Mouse (Mus musculus): ENCODE data around the gene Acer3.
"Not testable (repeated sequence)": the region's sequence is repeated elsewhere in the genome, so short reads cannot be mapped to it uniquely, and the experiment has no call there.

Acer3 gene

GRCm38 (mm10) chr7:98188680-98189079 is 132.3 kb downstream of the Acer3 start:
- ATAC-seq (ENCODE audit: insufficient number of reproducible peaks, low FRiP score, low TSS enrichment): no peak

DNA sequence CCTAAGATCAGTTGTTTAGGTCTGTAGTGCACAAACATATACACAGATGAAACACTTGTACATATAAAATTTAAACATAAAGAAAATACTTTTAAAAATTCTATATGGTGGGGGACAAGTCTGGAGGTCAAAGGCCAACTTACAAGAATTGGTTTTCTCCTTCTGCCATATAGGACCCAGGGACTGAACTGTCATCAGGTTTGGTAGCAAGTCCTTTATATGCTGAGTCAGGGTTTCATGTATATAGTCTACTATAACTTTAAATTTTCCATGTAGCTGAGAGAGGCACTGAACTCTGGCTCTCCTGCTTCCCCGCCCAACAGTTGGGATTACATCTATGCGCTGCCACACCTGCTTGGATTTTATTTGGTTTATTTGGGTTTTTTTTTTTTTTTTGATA is 132.8 kb downstream of the Acer3 start:
- no peak for ATAC-seq (ENCODE audit: insufficient number of reproducible peaks, low FRiP score, low TSS enrichment)

DNA sequence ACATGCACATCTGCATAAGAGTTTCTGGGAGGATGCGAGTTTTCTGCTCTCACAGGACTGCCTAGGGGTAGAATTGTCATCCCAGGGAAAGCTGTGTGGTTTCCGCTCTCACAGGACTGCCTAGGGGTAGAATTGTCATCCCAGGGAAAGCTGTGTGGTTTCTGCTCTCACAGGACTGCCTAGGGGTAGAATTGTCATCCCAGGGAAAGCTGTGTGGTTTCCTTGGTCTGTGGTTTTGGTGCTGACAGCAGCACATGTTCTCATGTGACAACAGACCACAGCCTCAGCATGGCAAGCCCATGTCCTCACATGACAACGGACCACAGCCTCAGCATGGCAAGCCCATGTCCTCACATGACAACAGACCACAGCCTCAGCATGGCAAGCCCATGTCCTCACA is 133.7 kb downstream of the Acer3 start:
- ATAC-seq (ENCODE audit: insufficient number of reproducible peaks, low FRiP score, low TSS enrichment): not testable (repeated sequence)

GRCm38 (mm10) chr7:98186637-98187036 is 134.4 kb downstream of the Acer3 start:
- no peak for ATAC-seq (ENCODE audit: insufficient number of reproducible peaks, low FRiP score, low TSS enrichment)

DNA sequence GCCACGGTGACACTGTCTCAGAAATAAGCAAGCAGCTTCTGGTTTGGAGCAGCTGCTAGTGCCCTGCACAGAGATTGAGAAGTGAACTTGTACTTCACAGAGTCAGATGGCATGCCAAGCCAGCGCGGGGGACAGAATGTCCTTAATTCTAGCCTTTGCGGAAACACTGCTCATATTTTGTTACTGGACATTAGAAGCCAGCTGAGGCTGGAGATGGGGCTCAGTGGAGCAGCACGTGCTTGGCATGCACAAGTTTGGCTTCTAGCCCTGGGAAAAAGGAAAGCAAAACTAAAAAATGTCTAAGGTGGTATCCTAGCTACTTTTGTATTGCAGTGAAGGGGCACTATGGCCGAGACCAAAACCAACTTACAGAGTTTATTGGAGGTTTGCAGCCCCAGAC is 135.7 kb downstream of the Acer3 start:
- no peak for ATAC-seq (ENCODE audit: insufficient number of reproducible peaks, low FRiP score, low TSS enrichment)

DNA sequence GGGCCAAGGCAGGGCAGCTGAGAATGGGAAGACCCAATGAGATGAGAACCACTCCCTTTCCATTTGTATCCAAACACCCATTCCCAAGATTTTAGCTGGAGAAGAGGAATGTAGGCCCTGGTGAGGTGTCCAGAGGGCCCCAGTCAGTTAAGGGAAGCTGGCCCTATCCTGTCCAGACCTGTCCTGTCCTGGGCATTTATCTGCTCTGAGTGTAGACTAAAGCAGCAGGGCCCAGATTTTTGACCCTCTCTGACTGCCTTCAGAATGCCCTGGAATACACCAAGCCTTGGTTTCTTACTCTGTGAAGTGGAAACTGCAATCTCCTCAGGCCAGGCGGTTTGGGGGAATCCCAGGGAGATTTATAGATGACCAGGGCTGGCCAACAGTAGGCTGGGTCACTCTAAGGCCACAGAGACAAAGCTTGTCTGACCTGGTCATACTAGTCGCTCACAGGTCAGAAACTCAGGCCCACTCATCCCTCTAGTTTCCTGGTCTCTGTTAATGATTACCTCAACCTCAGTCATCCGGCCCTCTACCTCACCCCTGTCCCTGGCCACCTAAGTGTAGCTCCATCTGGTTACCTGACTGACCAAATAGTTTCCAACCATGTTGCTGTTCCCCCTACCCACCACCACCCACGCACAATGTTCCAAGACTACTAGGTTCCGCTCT is 142.3 kb downstream of the Acer3 start:
- 0 out of 2 replicates have a peak, but pooled peaks have one; percentile 8 for ATAC-seq (ENCODE audit: insufficient number of reproducible peaks, low FRiP score, low TSS enrichment)

- peak; percentile 65 for ATAC-seq (ENCODE audit: insufficient number of reproducible peaks, low FRiP score, low TSS enrichment)
These were observed 143.0 kb downstream of the Acer3 start, which contains the start of gene Capn5 for GRCm38 (mm10) chr7:98177929-98178559. TSS of gene Capn5 (minus strand) at chr7:98178274.

- ATAC-seq (ENCODE audit: insufficient number of reproducible peaks, low FRiP score, low TSS enrichment): 0 out of 2 replicates have a peak, but pooled peaks have one; percentile 10
These were observed 143.5 kb downstream of the Acer3 start for GRCm38 (mm10) chr7:98177566-98177928.

DNA sequence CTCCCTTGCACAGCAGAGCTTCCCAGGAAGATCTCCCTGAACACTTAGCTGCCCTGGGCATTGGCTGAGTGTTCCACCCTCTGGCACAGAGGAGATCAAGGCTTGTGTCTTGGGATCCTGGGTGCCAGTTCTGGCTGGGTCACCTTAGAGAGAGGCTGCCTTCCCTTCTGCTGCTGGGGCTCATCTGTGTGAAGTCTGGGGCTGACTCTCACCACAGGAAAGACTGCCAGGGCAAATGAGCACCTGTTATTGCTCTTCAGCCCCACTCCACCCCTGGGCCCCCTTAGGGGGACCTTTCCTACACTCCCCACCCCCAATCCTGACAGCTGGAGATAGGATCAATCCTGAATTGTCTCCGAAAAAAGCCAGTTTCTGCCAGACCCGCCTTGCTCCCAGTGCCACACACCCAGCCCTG is 143.9 kb downstream of the Acer3 start:
- no peak for ATAC-seq (ENCODE audit: insufficient number of reproducible peaks, low FRiP score, low TSS enrichment)

DNA sequence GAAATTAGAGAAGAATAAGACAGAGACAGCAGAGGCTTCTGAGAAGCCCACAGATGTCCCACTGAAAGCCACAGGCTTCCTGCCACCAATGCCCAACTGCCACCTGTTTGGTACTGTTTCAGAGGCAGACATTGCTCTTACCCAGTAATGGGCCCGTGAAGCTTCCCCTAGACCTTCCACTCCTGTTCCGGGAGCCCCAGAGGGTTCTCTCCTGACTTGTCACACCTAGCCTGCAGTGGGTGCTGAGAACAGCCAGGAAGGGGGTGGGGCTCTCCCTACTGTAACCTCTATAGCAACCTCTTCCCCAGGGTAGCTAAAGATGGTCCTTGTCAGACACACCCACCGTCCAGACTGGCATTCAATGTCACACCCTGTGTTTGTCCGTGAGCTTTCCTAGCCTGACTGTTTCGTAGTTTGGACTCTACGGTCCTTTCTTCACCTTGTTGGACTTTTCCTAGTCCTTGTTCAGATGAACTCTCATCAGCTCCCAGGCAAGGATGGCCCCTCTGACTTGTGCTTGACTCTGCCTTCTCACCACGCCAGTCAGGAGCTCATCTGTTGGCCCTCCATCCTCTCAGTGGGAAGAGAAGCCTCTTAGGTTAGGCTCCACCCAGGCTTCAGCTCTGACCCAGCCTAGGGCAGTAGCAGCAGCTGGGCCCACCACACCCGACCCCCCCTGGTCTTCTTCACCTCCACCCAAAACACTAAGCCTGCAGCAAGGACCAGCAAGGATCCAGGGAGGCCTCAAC is 144.5 kb downstream of the Acer3 start:
- no peak for ATAC-seq (ENCODE audit: insufficient number of reproducible peaks, low FRiP score, low TSS enrichment)

- no peak for ATAC-seq (ENCODE audit: insufficient number of reproducible peaks, low FRiP score, low TSS enrichment)
These were observed 145.9 kb downstream of the Acer3 start for GRCm38 (mm10) chr7:98174883-98175755.

- no peak for ATAC-seq (ENCODE audit: insufficient number of reproducible peaks, low FRiP score, low TSS enrichment)
These were observed 147.6 kb downstream of the Acer3 start for GRCm38 (mm10) chr7:98173408-98173807.

DNA sequence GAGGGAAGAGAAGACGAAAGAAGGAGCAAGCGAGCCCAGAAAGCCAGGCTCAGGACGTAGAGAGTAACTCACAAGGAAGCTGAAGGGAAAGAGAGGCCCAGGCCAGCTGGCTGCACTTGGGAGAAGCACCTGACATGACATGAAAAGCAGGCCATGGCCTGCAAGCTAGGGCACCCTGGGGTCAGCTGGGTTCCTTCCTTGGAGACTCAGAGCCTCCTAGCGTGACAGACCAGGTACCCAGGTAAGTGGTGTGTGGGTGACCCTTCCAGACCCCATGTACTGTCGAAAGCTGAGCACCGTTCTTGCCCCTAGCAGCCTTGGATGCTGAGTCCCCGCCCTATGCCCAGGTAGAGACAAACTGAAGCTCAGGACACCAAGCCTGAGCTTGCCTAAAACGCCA is 148.3 kb downstream of the Acer3 start:
- no peak for ATAC-seq (ENCODE audit: insufficient number of reproducible peaks, low FRiP score, low TSS enrichment)

DNA sequence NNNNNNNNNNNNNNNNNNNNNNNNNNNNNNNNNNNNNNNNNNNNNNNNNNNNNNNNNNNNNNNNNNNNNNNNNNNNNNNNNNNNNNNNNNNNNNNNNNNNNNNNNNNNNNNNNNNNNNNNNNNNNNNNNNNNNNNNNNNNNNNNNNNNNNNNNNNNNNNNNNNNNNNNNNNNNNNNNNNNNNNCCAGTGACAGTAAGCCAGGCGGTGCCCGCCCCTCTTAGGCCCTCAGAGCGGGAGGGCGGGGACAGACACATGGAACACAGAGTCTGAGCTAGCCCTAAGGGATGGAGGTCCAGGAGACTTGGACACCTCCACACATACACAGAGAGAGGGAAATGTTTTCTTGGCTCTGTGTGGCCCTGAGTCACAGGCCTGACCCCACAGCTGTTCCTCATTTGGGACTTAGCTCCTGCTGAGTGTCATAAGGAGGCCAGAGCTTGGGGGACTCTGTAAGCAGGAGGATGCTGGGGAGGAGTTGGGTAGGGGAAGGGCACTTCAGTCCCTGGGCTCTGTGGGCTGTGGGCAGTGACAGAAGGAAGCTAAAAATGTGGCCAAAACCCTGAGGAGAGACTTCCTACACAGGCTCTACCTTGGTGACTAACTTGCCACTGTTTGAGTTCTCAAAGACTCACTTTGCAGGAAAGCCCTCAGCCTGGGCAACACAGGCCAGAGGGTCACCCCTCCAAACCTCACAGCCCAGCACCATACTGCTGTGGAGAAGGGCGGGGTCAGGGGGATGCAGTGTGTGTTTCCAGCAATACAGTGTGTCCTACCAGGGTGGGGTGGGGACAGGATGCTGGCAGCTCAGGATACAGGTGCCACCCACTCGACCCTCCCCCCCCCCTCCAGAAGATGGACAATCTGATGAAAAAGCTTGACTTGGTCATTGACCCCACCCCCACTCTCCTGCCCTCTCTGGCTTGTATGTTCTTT is 149.6 kb downstream of the Acer3 start:
- ATAC-seq (ENCODE audit: insufficient number of reproducible peaks, low FRiP score, low TSS enrichment): no peak

- ATAC-seq (ENCODE audit: insufficient number of reproducible peaks, low FRiP score, low TSS enrichment): no peak
These were observed 155.9 kb downstream of the Acer3 start for GRCm38 (mm10) chr7:98164999-98165528.

GRCm38 (mm10) chr7:98164382-98164998 is 156.5 kb downstream of the Acer3 start:
- ATAC-seq (ENCODE audit: insufficient number of reproducible peaks, low FRiP score, low TSS enrichment): no peak

- ATAC-seq (ENCODE audit: insufficient number of reproducible peaks, low FRiP score, low TSS enrichment): no peak
These were observed 157.3 kb downstream of the Acer3 start for GRCm38 (mm10) chr7:98163700-98164099.

DNA sequence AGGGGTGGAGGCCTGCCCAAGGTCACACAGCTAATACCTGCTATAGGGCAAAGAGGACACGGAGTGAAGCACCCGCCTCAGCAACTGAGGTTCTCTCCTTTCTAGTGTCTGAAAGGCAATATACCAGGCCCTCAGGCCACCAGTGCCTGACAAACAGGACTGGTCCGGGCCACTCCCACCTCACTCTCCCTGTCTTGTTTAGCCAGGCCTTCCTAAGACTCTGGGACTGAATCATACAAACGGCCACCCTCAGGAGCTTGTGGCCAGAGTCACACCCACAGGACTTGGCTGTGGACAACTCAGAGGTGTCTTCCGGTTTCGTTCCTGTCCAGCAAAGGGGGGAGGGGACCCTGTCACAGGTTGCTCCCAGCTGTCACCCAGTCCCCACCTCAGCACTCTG is 158.8 kb downstream of the Acer3 start:
- ATAC-seq (ENCODE audit: insufficient number of reproducible peaks, low FRiP score, low TSS enrichment): no peak

Measured in cerebellum, adult (tissue).